Mouse (Mus musculus): ENCODE measurements around the gene Ndufb11. TPM values are rescaled to one million over a fixed set of nuclear protein-coding genes. Genes with fewer than 3 reads are reported as not detected.

Gene Ndufb11
- total RNA-seq (2015; ENCODE audit: low replicate concordance) (87.2 and 95.9 TPM in 2 replicates), total RNA-seq (2017; ENCODE audit: low replicate concordance) (30.8 and 55.7 TPM in 2 replicates)

GRCm38 (mm10) chrX:20617176-20617902 is at the start of gene Ndufb11, which contains the start of gene Rbm10:
Gene Ndufb11 (minus strand): TSS chrX:20617619.
Gene Rbm10 (plus strand): TSS chrX:20617503.
- peak; percentile 96 for ATAC-seq (replicated peaks; ENCODE audit: low FRiP score, poor library complexity, severe bottlenecking)

GRCm38 (mm10) chrX:20663444-20663790 is 46.0 kb upstream of the Ndufb11 start:
- ATAC-seq (replicated peaks; ENCODE audit: low FRiP score, poor library complexity, severe bottlenecking): no peak

DNA sequence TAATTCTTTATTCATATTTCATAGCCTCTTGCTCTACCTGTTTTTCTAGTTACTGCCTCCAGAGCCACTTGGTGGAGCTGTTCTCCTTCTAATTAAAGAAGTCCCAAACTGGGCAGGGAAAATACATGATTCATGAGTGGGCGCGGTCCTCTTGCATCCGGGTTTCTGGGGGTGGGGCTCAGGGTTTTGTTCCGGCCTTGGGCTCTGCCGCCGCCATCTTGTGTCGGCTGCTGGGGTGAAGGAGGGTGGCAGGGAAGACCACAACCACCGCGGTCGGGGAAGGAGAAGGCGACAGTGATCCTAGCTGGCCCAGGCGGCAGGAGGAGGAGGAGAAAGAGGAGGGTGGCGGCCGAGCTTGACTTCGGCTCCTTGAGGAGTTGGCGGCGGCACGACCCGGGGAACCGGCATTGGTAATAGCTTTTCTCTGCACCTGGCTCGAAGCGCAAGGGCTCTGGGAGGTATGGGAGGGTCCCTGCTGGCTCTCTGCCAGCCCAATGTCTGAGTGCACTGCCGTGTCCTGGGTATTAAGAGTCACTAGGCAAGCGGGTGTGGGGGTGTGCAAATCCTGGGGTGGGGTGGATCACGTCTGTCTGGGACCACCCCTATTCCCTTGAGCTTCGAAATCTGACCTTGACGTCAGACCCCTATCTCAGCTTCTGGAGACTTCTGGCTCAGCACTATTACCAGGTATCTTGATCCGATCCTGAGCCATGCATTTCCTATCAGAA is 45.5 kb upstream of the Ndufb11 start:
- ATAC-seq (replicated peaks; ENCODE audit: low FRiP score, poor library complexity, severe bottlenecking): peak; percentile 95

DNA sequence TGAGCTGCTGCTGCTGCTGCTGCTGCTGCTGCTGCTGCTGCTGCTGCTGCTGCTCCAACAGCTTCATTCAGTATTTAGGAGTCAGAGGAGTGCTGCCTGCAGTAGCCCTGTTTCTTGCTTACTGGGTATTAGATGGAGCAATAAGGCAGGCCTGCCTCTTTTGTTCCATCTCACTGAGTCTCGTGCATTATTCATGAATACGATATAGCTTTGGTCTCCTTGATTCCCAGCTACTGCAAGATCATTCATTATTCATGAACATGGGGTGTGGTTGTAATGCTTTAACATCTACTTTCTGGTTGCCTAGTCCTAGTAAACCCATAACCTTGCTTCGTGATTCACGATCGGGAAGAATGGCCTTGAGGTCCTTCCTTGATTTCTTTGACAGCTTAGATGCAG is 44.9 kb upstream of the Ndufb11 start:
- ATAC-seq (replicated peaks; ENCODE audit: low FRiP score, poor library complexity, severe bottlenecking): no peak

DNA sequence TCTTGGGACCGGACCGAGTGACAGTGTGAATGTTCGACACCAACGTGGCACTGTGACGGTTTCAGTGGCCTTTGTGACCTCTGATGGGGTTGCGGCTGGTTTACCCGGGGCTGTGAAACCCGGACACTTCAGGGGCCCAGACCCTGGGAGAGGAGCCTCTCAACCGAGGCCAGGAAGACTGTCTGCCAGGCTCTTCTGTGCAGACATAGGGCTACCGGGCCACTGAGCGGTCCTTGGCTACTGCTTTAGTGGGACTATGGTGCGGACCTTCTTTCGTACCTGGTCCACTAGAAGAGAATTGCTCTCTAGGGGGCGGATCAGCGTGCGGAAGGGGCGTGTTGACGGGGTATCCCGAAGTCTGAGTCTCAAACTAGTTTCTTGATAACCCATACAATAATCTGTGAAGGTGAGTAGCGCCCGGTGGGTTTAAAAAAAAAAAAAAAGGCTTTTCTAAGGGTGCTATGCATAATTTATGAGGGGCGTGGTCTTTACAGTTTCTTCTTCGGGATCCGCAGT is 41.5 kb upstream of the Ndufb11 start:
- no peak for ATAC-seq (replicated peaks; ENCODE audit: low FRiP score, poor library complexity, severe bottlenecking)

GRCm38 (mm10) chrX:20658026-20658652 is 40.7 kb upstream of the Ndufb11 start, which contains the start of gene Uba1:
Gene Uba1 (plus strand): TSS chrX:20658326.
- ATAC-seq (replicated peaks; ENCODE audit: low FRiP score, poor library complexity, severe bottlenecking): peak; percentile 48

- no peak for ATAC-seq (replicated peaks; ENCODE audit: low FRiP score, poor library complexity, severe bottlenecking)
Observed at GRCm38 (mm10) chrX:20657593-20657992, 40.2 kb upstream of the Ndufb11 start.

DNA sequence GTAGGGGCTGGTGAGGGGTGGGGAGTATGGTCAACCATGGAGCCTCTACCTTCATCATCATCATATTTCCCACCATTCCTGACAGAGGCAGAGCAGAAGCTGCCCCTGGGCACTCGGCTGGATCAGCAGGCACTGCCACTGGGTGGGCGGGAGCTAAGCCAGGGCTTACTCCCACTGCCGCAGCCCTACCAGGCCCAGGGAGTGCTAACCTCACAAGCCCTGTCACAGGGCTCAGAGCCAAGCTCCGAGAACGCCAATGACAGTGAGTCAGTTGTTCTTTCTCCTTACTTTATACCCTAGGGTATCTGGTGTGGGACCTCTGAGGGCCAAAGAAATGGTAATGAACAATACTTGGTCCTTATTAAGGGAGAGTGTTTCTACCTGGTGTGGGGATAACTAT is 27.4 kb upstream of the Ndufb11 start:
- ATAC-seq (replicated peaks; ENCODE audit: low FRiP score, poor library complexity, severe bottlenecking): no peak

DNA sequence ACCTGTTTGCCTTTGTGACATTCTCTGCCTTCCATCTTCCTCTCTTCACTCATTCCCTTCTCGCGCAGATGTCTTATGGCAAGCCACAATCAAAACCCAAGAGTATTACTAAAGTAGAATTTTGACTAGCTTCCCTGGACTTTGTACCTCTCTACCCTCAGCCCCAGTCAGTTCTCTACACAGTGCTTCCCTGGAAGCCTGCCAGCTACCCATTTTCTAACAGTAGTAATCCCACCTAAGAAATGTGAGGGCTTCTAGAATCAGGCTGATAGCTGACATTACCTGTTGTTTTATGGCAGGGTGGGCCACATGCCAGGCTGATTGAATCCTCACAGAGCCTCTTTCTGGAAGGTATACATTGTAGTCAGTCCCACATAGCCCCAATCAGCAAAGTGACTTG is 20.7 kb upstream of the Ndufb11 start:
- ATAC-seq (replicated peaks; ENCODE audit: low FRiP score, poor library complexity, severe bottlenecking): no peak

DNA sequence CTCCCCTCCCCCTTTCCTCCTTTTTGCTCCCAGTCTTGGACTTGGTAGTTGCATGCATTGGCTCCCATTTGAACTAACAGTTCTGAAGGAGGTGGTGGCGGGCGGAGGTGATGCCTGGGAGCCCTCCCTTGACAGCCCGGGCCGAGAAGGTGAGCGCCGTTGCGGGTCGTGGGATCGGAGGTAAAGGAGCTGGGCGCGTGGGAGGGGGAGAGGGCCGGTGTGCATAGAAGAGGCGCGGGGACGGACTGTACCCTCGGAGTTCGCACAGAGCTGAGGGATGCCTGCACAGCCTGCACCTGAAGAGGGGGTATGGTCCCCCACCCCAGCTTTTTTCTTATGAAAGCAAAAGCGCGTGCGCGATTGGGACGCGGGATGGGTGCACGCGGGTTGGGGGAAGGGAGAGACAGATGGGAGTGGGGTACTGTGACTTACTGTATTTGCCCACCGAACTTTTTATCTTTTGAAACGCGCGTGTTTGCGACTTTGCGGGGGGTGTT is 532 bp upstream of the Ndufb11 start:
- ATAC-seq (replicated peaks; ENCODE audit: low FRiP score, poor library complexity, severe bottlenecking): peak; percentile 25; the same call in 1 of the 2 replicates

DNA sequence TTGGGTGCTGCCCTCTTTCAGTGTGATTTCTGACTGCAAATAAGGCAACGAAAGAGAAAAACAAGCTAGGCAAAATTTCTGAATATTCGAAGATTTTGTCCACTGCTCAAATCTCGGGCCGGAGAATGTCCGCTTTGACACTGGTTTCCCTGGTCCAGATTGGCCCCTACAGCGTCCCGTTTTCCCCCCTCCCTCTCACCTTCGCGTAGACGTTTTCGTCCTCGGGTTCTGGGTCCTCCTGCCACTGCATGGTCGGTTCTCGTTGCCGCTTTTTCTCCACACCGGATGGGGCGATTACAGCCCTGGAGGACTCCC is 601 bp downstream of the Ndufb11 start:
- ATAC-seq (replicated peaks; ENCODE audit: low FRiP score, poor library complexity, severe bottlenecking): peak; percentile 44; the same call in 1 of the 2 replicates

GRCm38 (mm10) chrX:20608500-20608899 is 8.9 kb downstream of the Ndufb11 start:
- ATAC-seq (replicated peaks; ENCODE audit: low FRiP score, poor library complexity, severe bottlenecking): no peak

GRCm38 (mm10) chrX:20587968-20588367 is 29.5 kb downstream of the Ndufb11 start:
- ATAC-seq (replicated peaks; ENCODE audit: low FRiP score, poor library complexity, severe bottlenecking): no peak

DNA sequence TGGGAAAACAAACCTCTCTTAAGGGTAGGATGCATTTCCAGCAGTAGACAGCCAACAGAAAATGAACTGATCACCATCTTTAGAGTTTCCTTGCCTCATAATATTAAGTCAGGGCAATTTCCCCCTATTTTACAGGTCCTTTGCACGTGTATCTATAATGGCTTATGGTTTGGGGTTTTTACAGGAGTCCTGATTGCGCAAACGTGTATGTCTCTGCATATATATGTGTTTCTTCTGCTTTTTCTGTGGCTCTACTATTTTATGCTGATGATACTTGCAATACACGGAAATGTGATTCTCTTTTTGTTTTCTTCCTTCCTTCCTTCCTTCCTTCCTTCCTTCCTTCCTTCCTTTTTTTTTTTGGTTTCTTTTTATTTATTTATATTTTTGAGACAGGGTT is 43.5 kb downstream of the Ndufb11 start:
- ATAC-seq (replicated peaks; ENCODE audit: low FRiP score, poor library complexity, severe bottlenecking): no peak

GRCm38 (mm10) chrX:20572683-20573082 is 44.7 kb downstream of the Ndufb11 start:
- no peak for ATAC-seq (replicated peaks; ENCODE audit: low FRiP score, poor library complexity, severe bottlenecking)

- no peak for ATAC-seq (replicated peaks; ENCODE audit: low FRiP score, poor library complexity, severe bottlenecking)
Observed at GRCm38 (mm10) chrX:20571024-20571423, 46.4 kb downstream of the Ndufb11 start.
